Mouse (Mus musculus) cerebellum, adult 2 months (tissue): ENCODE measurements around the gene Trim24.
"Not testable (repeated sequence)": the region's sequence is repeated elsewhere in the genome, so short reads cannot be mapped to it uniquely, and the experiment has no call there.

Experiments
- CTCF ChIP-seq: fragments of 200-500 bp; IDR thresholded peaks from 2 replicates; pipeline ENCODE4 v1.5.1; 2011; ENCODE audit warnings: low read depth, mild to moderate bottlenecking, control low read depth, low read length, moderate library complexity, borderline replicate concordance; ENCODE audit not compliant: insufficient read depth
- POLR2A ChIP-seq: fragments of 200-500 bp; IDR thresholded peaks from 2 replicates; pipeline ENCODE4 v1.6.1; 2011; ENCODE audit warnings: low read length, control low read depth, borderline replicate concordance; ENCODE audit not compliant: insufficient read depth

DNA sequence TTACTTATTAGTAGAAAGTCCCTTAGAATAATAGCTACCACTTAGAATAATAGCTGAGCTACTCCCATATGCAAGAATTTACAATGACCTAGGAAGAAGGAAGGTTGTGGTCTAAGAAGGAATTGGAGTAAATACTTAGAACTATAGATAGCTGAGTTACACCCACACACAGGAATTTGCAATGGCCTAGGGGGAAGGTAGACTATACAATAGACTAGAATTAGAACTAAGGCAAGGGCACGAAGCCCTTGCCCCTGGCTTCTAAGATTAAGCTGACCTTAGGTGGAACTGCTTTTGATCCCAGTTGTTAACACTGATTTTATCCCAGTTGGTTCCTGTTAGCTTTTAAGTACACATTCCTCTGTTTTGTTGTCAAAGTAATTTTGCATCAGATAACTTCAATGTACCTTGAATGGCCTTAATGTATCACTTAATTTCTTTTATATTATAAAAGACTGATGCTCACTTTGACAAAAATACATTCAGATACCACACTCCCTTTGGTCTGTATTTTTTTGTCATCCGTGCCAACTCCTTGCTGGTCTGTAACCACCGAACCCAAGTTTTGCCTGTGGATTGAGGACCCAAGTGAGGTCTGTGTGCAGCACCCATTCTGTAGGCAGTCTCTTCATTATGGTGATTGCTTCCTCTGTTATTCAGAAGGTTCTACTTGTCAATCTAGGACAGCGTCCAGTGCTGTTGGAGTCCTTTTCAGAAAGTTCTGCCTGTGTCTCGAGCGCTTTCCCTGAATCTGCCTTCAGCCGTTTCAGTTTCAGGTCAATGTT lies 45.1 kb upstream of the Trim24 start:
- not testable (repeated sequence) for TF ChIP-seq CTCF, POLR2A
